Mouse (Mus musculus) neural tube, embryonic 12.5 days (tissue): ENCODE results near the gene Mylpf. TPM values are rescaled to one million over a fixed set of nuclear protein-coding genes. Genes with fewer than 3 reads are reported as not detected.

Experiments
- ATAC-seq: fragments of 200-750 bp; cut with Nextera tagmentation; 2 replicates; pipeline ENCODE4 v1.8.0; 2017; ENCODE audit warnings: low read depth, mild to moderate bottlenecking, moderate TSS enrichment, moderate library complexity; ENCODE audit not compliant: low FRiP score
- H3K27ac ChIP-seq: fragments of 300-500 bp; sonication (generic); 2 replicates; pipeline ENCODE4 v1.5.1; 2016
- H3K27me3 ChIP-seq: fragments of 300-500 bp; sonication (generic); replicated peaks from 2 replicates; pipeline ENCODE4 v1.6.1; 2016; ENCODE audit warnings: mild to moderate bottlenecking
- H3K36me3 ChIP-seq: fragments of 300-500 bp; sonication (generic); 2 replicates; pipeline ENCODE4 v1.6.1; 2016; ENCODE audit warnings: mild to moderate bottlenecking
- H3K4me1 ChIP-seq: fragments of 300-500 bp; sonication (generic); 2 replicates; pipeline ENCODE4 v1.6.1; 2016
- H3K4me2 ChIP-seq: fragments of 300-500 bp; sonication (generic); replicated peaks from 2 replicates; pipeline ENCODE4 v1.6.1; 2016; ENCODE audit warnings: mild to moderate bottlenecking
- H3K4me3 ChIP-seq: fragments of 300-500 bp; sonication (generic); 2 replicates; pipeline ENCODE4 v1.5.1; 2016
- H3K9ac ChIP-seq: fragments of 300-500 bp; sonication (generic); 2 replicates; pipeline ENCODE4 v1.6.1; 2016; ENCODE audit warnings: mild to moderate bottlenecking
- H3K9me3 ChIP-seq: fragments of 300-500 bp; sonication (generic); 2 replicates; pipeline ENCODE4 v1.6.1; 2016; ENCODE audit warnings: mild to moderate bottlenecking
- WGBS: fragments of 180-500 bp; shearing (Covaris S2); methylation state at CpG from one replicate; pipeline ENCODE4 v1.1.7; 2016; 5-methylcytosine and 5-hydroxymethylcytosine counted together
- polyA plus RNA-seq: library from polyadenylated mRNA; unstranded; fragments of >200 nt; fragmentation: Nextera tagmentation; extraction: Ambion mirVana; gene quantifications from 2 replicates; pipeline ENCODE4 v1.2.1, GENCODE M21; 2016

The Mylpf gene
- polyA plus RNA-seq, 1 experiment from 2014 or later, result 54.2 TPM

- Histone ChIP-seq H3K4me1 (peaks cover 26% of the 10 kb centered on the region), H3K9ac (no peak overlapping the region), H3K4me2 (peak overlapping the region; percentile 100; the same call in 1 of the 2 replicates), H3K4me3 (no peak overlapping the region), H3K36me3 (peaks cover 3% of the 10 kb centered on the region; the same call in 1 of the 2 replicates), H3K9me3 (no peaks in the 10 kb centered on the region), H3K27me3 (0 out of 2 replicates have a peak, but pooled peaks cover 13% of the 10 kb centered on the region), H3K27ac (no peak overlapping the region)
- 80% methylated on average over 5 of the region's 5 CpGs for WGBS
- no peak for ATAC-seq
Observed at GRCm38 (mm10) chr7:127209851-127210250, 1.2 kb downstream of the Mylpf start.

- no peak overlapping the region for H3K4me2 ChIP-seq
- 92% methylated on average over 4 of the region's 4 CpGs for WGBS
- no peak overlapping the region for H3K9ac ChIP-seq
- H3K27ac ChIP-seq, result no peak overlapping the region
- no peak overlapping the region for H3K4me3 ChIP-seq
- H3K27me3 ChIP-seq, result 0 out of 2 replicates have a peak, but pooled peaks cover 13% of the 10 kb centered on the region
- H3K4me1 ChIP-seq, result peaks cover 22% of the 10 kb centered on the region
- H3K36me3 ChIP-seq, result no peaks in the 10 kb centered on the region
- ATAC-seq, result no peak
- no peaks in the 10 kb centered on the region for H3K9me3 ChIP-seq
Observed at GRCm38 (mm10) chr7:127210266-127210665, 1.6 kb downstream of the Mylpf start.

GRCm38 (mm10) chr7:127211014-127211745 lies 2.5 kb downstream of the Mylpf start:
- ATAC-seq, result no peak
- Histone ChIP-seq H3K4me3 (no peak overlapping the region), H3K27ac (no peak overlapping the region), H3K9me3 (no peaks in the 10 kb centered on the region), H3K9ac (no peak overlapping the region), H3K4me2 (no peak overlapping the region), H3K27me3 (0 out of 2 replicates have a peak, but pooled peaks cover 13% of the 10 kb centered on the region), H3K4me1 (peaks cover 18% of the 10 kb centered on the region), H3K36me3 (no peaks in the 10 kb centered on the region)
- 75% methylated on average over 5 of the region's 5 CpGs for WGBS

- peaks cover 6% of the 10 kb centered on the region for H3K4me1 ChIP-seq
- H3K4me3 ChIP-seq, result no peak overlapping the region
- H3K27me3 ChIP-seq, result 0 out of 2 replicates have a peak, but pooled peaks cover 13% of the 10 kb centered on the region
- 92% methylated on average over 12 of the region's 12 CpGs for WGBS
- ATAC-seq, result no peak
- no peaks in the 10 kb centered on the region for H3K36me3 ChIP-seq
- H3K9ac ChIP-seq, result no peak overlapping the region
- no peaks in the 10 kb centered on the region for H3K9me3 ChIP-seq
- no peak overlapping the region for H3K27ac ChIP-seq
- H3K4me2 ChIP-seq, result no peak overlapping the region
Observed at GRCm38 (mm10) chr7:127212432-127213250, 4.0 kb downstream of the Mylpf start.

- no peak overlapping the region for H3K4me2 ChIP-seq
- H3K27me3 ChIP-seq, result 0 out of 2 replicates have a peak, but pooled peaks cover 13% of the 10 kb centered on the region
- 38% methylated on average over 7 of the region's 7 CpGs for WGBS
- ATAC-seq, result no peak
- H3K9me3 ChIP-seq, result no peaks in the 10 kb centered on the region
- H3K9ac ChIP-seq, result no peak overlapping the region
- no peak overlapping the region for H3K27ac ChIP-seq
- peaks cover 6% of the 10 kb centered on the region for H3K4me1 ChIP-seq
- H3K36me3 ChIP-seq, result no peaks in the 10 kb centered on the region
- no peak overlapping the region for H3K4me3 ChIP-seq
Observed at GRCm38 (mm10) chr7:127213485-127213884, 4.8 kb downstream of the Mylpf start.

GRCm38 (mm10) chr7:127213930-127214329 lies 5.2 kb downstream of the Mylpf start:
- WGBS, result 47% methylated on average over 12 of the region's 12 CpGs
- Histone ChIP-seq H3K4me2 (0 out of 2 replicates have a peak overlapping the region, but pooled peaks have one; percentile 53), H3K36me3 (no peaks in the 10 kb centered on the region), H3K27me3 (0 out of 2 replicates have a peak, but pooled peaks cover 13% of the 10 kb centered on the region), H3K9me3 (no peaks in the 10 kb centered on the region), H3K27ac (no peak overlapping the region), H3K9ac (no peak overlapping the region), H3K4me1 (peaks cover 6% of the 10 kb centered on the region), H3K4me3 (no peak overlapping the region)
- ATAC-seq, result no peak

GRCm38 (mm10) chr7:127214521-127214920 lies 5.8 kb downstream of the Mylpf start:
- Histone ChIP-seq H3K27ac (no peak overlapping the region), H3K4me2 (peak overlapping the region; percentile 53), H3K27me3 (0 out of 2 replicates have a peak, but pooled peaks cover 13% of the 10 kb centered on the region), H3K4me3 (no peak overlapping the region), H3K9me3 (no peaks in the 10 kb centered on the region), H3K4me1 (peaks cover 1% of the 10 kb centered on the region), H3K36me3 (no peaks in the 10 kb centered on the region), H3K9ac (0 out of 2 replicates have a peak overlapping the region, but pooled peaks have one; percentile 40)
- WGBS, result 24% methylated on average over 21 of the region's 21 CpGs
- ATAC-seq, result no peak

GRCm38 (mm10) chr7:127214981-127215871 lies 6.5 kb downstream of the Mylpf start:
- WGBS, result 26% methylated on average over 33 of the region's 33 CpGs
- no peaks in the 10 kb centered on the region for H3K36me3 ChIP-seq
- no peak overlapping the region for H3K4me3 ChIP-seq
- no peak overlapping the region for H3K27ac ChIP-seq
- ATAC-seq, result no peak
- peak overlapping the region; percentile 53 for H3K4me2 ChIP-seq
- H3K27me3 ChIP-seq, result 0 out of 2 replicates have a peak, but pooled peaks cover 13% of the 10 kb centered on the region
- H3K9ac ChIP-seq, result peak overlapping the region; percentile 40; the same call in 1 of the 2 replicates
- no peaks in the 10 kb centered on the region for H3K9me3 ChIP-seq
- no peaks in the 10 kb centered on the region; the same call in 1 of the 2 replicates for H3K4me1 ChIP-seq

- no peak for ATAC-seq
- no peak overlapping the region for H3K27ac ChIP-seq
- no peaks in the 10 kb centered on the region for H3K36me3 ChIP-seq
- no peaks in the 10 kb centered on the region for H3K9me3 ChIP-seq
- H3K9ac ChIP-seq, result no peak overlapping the region
- no peaks in the 10 kb centered on the region; the same call in 1 of the 2 replicates for H3K4me1 ChIP-seq
- 0 out of 2 replicates have a peak, but pooled peaks cover 13% of the 10 kb centered on the region for H3K27me3 ChIP-seq
- no peak overlapping the region for H3K4me2 ChIP-seq
- 90% methylated on average over 5 of the region's 5 CpGs for WGBS
- H3K4me3 ChIP-seq, result no peak overlapping the region
Observed at GRCm38 (mm10) chr7:127216307-127216706, 7.6 kb downstream of the Mylpf start.

GRCm38 (mm10) chr7:127217475-127217874 lies 8.8 kb downstream of the Mylpf start:
- ATAC-seq, result no peak
- WGBS, result 91% methylated on average over 6 of the region's 6 CpGs
- H3K27me3 ChIP-seq, result 0 out of 2 replicates have a peak, but pooled peaks cover 13% of the 10 kb centered on the region

GRCm38 (mm10) chr7:127217901-127218642 lies 9.4 kb downstream of the Mylpf start:
- no peak overlapping the region for H3K27ac ChIP-seq
- no peak overlapping the region for H3K4me3 ChIP-seq
- 0 out of 2 replicates have a peak, but pooled peaks cover 11% of the 10 kb centered on the region for H3K27me3 ChIP-seq
- no peaks in the 10 kb centered on the region; the same call in 1 of the 2 replicates for H3K36me3 ChIP-seq
- H3K9ac ChIP-seq, result no peak overlapping the region
- H3K4me1 ChIP-seq, result no peaks in the 10 kb centered on the region; the same call in 1 of the 2 replicates
- H3K9me3 ChIP-seq, result no peaks in the 10 kb centered on the region
- ATAC-seq, result no peak
- WGBS, result 77% methylated on average over 10 of the region's 10 CpGs
- H3K4me2 ChIP-seq, result no peak overlapping the region

More at GRCm38 (mm10) chr7:127217475-127217874, 8.8 kb downstream of the Mylpf start:
- Histone ChIP-seq H3K4me3 (no peak overlapping the region), H3K9ac (no peak overlapping the region), H3K9me3 (no peaks in the 10 kb centered on the region), H3K4me2 (no peak overlapping the region), H3K4me1 (no peaks in the 10 kb centered on the region; the same call in 1 of the 2 replicates), H3K36me3 (no peaks in the 10 kb centered on the region), H3K27ac (no peak overlapping the region)
